Mouse (Mus musculus) T-helper 17 cell (primary cell): ENCODE measurements at regions not wholly inside any gene's neighbourhood (a gene's known extent, or its start where the extent isn't known, plus 50 kb on each side); places are given as distances from the start of the nearest gene placed in this dataset.

Experiments
- in situ Hi-C, 2 experiments: fragments of 300-600 bp; cut with MboI, MseI; formaldehyde crosslinking; loops; 1 replicate in 1 of 2; 2 replicates in 1 of 2; pipeline ENCODE4 v1.15.1; 2025; ENCODE audit warnings: high pct_unique_total_duplicates in 2 of 2

DNA sequence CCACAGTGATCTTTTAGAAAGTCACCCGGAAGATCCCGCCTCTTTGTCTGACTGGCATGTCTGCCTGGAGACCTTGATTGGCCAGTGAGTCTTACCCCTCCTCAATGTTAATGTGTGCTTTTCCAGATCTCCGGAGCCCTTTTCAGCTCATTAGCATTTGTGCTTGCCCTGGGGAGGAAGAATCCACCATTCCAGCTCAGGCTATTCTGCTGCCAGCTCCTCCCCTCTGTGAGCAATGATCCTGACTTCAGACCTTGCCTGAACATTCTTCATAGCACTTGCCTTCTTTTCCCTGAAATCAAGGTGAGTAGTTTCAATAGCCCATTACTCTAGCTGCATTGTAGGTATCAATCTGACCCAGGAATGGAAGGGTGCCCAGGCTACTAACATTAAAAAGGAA is 102.2 kb upstream of the Gm10767 start:
- in situ Hi-C loops, result loop anchor here in 1 of 2 experiments (5.0 to 25.0 kb wide), 2 partner anchors 560 to 1065 kb away; no protein-coding TSS in a partner anchor

DNA sequence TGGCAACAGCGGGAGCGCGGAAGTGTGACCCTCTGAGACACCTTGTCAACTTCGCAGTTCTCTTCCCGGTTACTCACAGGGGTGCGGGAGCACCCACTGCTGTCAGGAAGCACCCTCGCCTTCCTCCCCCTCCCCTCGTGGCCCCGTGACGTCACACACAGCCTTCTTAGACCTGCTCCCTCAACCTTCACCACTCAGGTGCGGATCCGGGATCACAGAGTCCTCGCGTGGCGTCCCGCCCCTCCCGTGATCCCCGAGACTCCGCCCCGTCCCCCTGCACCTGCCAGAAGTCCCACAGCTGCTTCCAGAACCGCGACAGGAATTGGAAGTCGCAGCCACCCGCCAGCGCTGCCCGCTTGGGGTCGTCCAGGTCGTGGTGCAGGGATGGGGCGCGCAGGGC is 97.1 kb upstream of the Gm10767 start:
- in situ Hi-C loops, result loop anchor here in 1 of 2 experiments (5.0 to 25.0 kb wide), 2 partner anchors 60 to 1070 kb away; no protein-coding TSS in a partner anchor
